Mouse (Mus musculus) brown adipose tissue, adult 24 weeks (tissue): ENCODE results near the gene Rpia. TPM values are rescaled to one million over a fixed set of nuclear protein-coding genes. Genes with fewer than 3 reads are reported as not detected.
A peak's percentile ranks its signal among the peaks of the same experiment; 100 is the strongest.

ENCODE experiments used
- H3K27ac ChIP-seq: fragments of 200-500 bp; replicated peaks from 2 replicates; pipeline ENCODE4 v1.5.1; 2012; ENCODE audit warnings: low read depth, mild to moderate bottlenecking, low read length
- H3K4me1 ChIP-seq: fragments of 200-500 bp; 2 replicates; pipeline ENCODE4 v1.6.1; 2012; ENCODE audit warnings: low read length, mixed read lengths; ENCODE audit not compliant: control insufficient read depth, insufficient read depth, insufficient read length
- H3K4me3 ChIP-seq: fragments of 200-500 bp; 2 replicates; pipeline ENCODE4 v1.5.1; 2012; ENCODE audit warnings: low read depth, mild to moderate bottlenecking, low read length, moderate library complexity; ENCODE audit not compliant: insufficient read depth
- polyA plus RNA-seq: library from polyadenylated mRNA; stranded (reverse); fragments of >200 nt; gene quantifications from 2 replicates; pipeline ENCODE4 v1.2.4, GENCODE M21; 2012; ENCODE audit not compliant: missing spikeins, insufficient read depth, insufficient read length

Rpia gene
- polyA plus RNA-seq, 1 experiment: 18.1 TPM

- H3K4me3 ChIP-seq: no peak overlapping the region
- no peak overlapping the region for H3K27ac ChIP-seq
- H3K4me1 ChIP-seq: no peaks in the 10 kb centered on the region
Measured at GRCm38 (mm10) chr6:70812526-70812895, 20.5 kb upstream of the Rpia start.

GRCm38 (mm10) chr6:70811557-70812525 is 19.8 kb upstream of the Rpia start:
- Histone ChIP-seq H3K4me3 (no peak overlapping the region), H3K4me1 (no peaks in the 10 kb centered on the region), H3K27ac (no peak overlapping the region)

- Histone ChIP-seq H3K4me3 (no peak overlapping the region), H3K27ac (no peak overlapping the region), H3K4me1 (no peaks in the 10 kb centered on the region)
Measured at GRCm38 (mm10) chr6:70810524-70810923, 18.5 kb upstream of the Rpia start.

- H3K4me1 ChIP-seq: no peaks in the 10 kb centered on the region
- no peak overlapping the region for H3K4me3 ChIP-seq
- no peak overlapping the region for H3K27ac ChIP-seq
Measured at GRCm38 (mm10) chr6:70806514-70806912, 14.5 kb upstream of the Rpia start.

GRCm38 (mm10) chr6:70805820-70806513 is 13.9 kb upstream of the Rpia start:
- H3K4me3 ChIP-seq: peak overlapping the region; percentile 45
- no peak overlapping the region for H3K27ac ChIP-seq
- no peaks in the 10 kb centered on the region for H3K4me1 ChIP-seq

GRCm38 (mm10) chr6:70805267-70805666 is 13.2 kb upstream of the Rpia start:
- Histone ChIP-seq H3K27ac (no peak overlapping the region), H3K4me3 (peak overlapping the region; percentile 46), H3K4me1 (no peaks in the 10 kb centered on the region)

GRCm38 (mm10) chr6:70804632-70805031 is 12.6 kb upstream of the Rpia start:
- Histone ChIP-seq H3K4me3 (no peak overlapping the region), H3K4me1 (no peaks in the 10 kb centered on the region), H3K27ac (no peak overlapping the region)

- Histone ChIP-seq H3K4me1 (peaks cover 3% of the 10 kb centered on the region; the same call in 1 of the 2 replicates), H3K4me3 (no peak overlapping the region), H3K27ac (no peak overlapping the region)
Measured at GRCm38 (mm10) chr6:70797581-70798251, 5.7 kb upstream of the Rpia start.

GRCm38 (mm10) chr6:70796940-70797339 is 4.9 kb upstream of the Rpia start:
- Histone ChIP-seq H3K4me1 (peaks cover 3% of the 10 kb centered on the region; the same call in 1 of the 2 replicates), H3K4me3 (no peak overlapping the region), H3K27ac (0 out of 2 replicates have a peak overlapping the region, but pooled peaks have one; percentile 10)

- Histone ChIP-seq H3K4me1 (peaks cover 14% of the 10 kb centered on the region), H3K4me3 (peak overlapping the region; percentile 66), H3K27ac (no peak overlapping the region)
Measured at GRCm38 (mm10) chr6:70792644-70793043, 612 bp upstream of the Rpia start.

- peak overlapping the region; percentile 56 for H3K27ac ChIP-seq
- H3K4me1 ChIP-seq: peaks cover 18% of the 10 kb centered on the region
- peak overlapping the region; percentile 82 for H3K4me3 ChIP-seq
Measured at GRCm38 (mm10) chr6:70790852-70791761, 925 bp downstream of the Rpia start.

- Histone ChIP-seq H3K4me1 (peaks cover 20% of the 10 kb centered on the region), H3K4me3 (peak overlapping the region; percentile 24), H3K27ac (peak overlapping the region; percentile 73)
Measured at GRCm38 (mm10) chr6:70790034-70790650, 1.9 kb downstream of the Rpia start.

- peak overlapping the region; percentile 7; the same call in 1 of the 2 replicates for H3K27ac ChIP-seq
- no peak overlapping the region for H3K4me3 ChIP-seq
- peaks cover 20% of the 10 kb centered on the region for H3K4me1 ChIP-seq
Measured at GRCm38 (mm10) chr6:70789134-70789533, 2.9 kb downstream of the Rpia start.

GRCm38 (mm10) chr6:70787524-70787923 is 4.5 kb downstream of the Rpia start:
- Histone ChIP-seq H3K27ac (no peak overlapping the region), H3K4me1 (peaks cover 20% of the 10 kb centered on the region), H3K4me3 (no peak overlapping the region)
